Mouse (Mus musculus): ENCODE data around the gene Cd200r3.

Cd200r3 gene

DNA sequence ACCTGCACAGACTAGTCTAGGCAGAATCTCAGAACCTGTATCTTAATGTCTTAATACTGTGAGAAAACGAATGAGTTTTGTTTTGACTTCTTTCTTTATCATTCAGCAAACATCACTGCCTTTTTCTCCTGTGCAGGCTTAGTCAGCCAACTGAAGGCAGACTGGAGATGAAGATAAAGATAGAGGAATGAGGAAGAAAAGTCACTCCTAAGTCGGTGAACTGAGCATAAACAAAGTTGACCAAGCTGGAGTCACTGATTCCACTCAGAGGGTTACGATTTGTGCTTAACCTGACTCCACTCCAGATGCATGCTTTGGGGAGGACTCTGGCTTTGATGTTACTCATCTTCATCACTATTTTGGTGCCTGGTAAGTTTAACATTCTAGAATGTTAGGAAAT, at the start of gene Cd200r3:
Gene Cd200r3 (plus strand): TSS at position 211 of the 400 bp plus-strand sequence.
- DNase-seq = no peak

GRCm38 (mm10) chr16:44932016-44932415, 11.5 kb upstream of the Cd200r3 start:
- DNase-seq = no peak

GRCm38 (mm10) chr16:44951360-44952114, 8.1 kb downstream of the Cd200r3 start:
- DNase-seq = no peak

GRCm38 (mm10) chr16:44962296-44962695, 18.8 kb downstream of the Cd200r3 start:
- DNase-seq = no peak

- peak; percentile 44 for DNase-seq
These were observed 19.3 kb downstream of the Cd200r3 start for GRCm38 (mm10) chr16:44962777-44963176.

DNA sequence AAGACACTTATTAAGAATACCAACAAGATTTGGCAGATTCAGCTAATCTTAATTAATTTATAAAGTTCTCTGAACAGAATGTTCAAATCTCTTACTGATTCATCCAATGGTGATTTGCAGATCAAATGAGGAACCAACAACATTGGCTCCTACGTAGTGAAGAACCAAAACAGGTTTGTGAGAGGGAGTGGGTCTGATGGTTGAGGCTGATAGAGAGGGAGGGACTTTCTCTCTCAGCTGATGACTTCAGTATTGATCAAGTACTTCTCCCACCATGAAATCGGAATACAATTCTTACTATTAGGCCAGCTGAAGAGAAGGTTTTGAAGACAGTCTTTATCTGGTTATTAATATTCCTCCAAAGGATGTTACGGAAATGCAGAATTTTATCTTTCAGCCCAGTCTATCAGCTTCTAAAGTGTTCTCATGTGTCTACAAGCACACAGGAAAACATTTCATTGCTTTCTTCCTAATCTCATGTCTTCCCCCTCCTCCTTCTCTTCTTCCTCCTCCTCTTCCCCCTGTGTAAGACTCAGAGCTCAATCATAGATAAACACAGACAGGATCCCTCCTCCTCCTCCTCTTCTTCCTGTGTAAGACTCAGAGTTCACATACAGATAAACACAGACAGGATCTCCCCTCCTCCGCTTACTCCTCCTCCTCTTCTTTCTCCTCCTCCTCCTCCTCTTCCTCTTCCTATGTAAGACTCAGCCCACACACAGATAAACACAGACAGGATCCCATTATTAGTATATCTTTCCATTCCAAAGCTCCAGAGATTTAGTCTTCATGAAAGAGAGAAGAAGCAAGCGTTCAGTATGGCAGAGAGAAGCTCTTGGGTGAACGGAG, 21.3 kb downstream of the Cd200r3 start:
- no peak for DNase-seq

DNA sequence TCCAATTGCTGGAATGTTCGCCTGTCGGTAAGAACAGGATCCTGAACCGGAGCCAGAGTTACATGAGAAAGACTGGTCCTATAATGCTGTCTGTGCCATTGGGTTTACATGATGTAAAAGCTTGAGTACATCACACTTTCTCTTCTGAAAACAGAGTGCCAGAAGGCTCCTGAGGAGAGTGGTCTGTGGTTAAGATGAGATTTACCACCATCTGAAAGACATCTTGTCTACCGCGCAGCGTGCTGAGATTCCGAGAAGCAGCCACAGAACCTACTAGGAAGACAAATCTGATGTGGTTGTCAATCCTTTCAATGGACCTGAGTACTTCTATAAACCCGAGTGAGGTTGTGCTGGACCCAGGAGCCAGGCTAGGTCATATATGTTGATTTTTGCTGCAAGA, 21.9 kb downstream of the Cd200r3 start:
- DNase-seq = no peak

DNA sequence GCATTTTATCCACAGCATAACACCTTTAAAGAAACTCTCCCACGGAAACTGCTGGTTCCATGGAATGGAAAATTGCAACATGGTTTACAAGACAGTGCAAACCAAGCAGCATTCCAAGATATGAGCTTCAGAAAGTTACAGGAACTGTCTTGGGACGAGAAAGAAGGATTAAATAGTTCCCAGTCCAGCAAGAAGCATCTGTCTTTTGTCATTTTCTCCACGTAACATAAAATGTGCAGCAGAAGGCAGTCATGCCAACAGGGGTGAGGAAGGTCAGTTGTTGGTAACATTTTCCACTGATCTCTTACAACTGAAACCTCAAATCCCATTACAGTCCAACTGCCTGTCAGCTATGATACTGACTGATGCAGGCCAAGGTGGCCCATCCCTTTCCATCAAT, 22.4 kb downstream of the Cd200r3 start:
- DNase-seq = peak; percentile 50

- no peak for DNase-seq
These were observed 23.4 kb downstream of the Cd200r3 start for GRCm38 (mm10) chr16:44966891-44967290.

GRCm38 (mm10) chr16:44968113-44968512, 24.6 kb downstream of the Cd200r3 start:
- no peak for DNase-seq

DNA sequence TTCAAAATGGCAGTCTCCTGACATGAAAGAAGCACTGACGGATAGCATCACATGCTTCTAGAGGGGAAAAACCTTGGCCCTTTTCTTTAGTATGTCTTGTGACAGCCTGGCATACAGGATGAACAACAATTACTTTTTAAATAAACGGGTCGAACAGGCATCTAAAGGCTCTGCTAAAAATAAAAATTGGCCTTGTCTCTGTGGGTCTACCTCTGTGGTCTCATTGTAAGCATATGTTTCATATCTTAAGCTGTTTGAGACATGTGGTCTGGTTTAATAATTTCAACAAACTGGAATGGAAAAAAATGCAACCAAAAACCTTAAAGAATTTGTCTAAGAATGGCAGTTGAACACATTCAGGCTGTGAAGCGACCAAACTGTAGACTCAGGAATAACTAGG, 27.4 kb downstream of the Cd200r3 start:
- no peak for DNase-seq

DNA sequence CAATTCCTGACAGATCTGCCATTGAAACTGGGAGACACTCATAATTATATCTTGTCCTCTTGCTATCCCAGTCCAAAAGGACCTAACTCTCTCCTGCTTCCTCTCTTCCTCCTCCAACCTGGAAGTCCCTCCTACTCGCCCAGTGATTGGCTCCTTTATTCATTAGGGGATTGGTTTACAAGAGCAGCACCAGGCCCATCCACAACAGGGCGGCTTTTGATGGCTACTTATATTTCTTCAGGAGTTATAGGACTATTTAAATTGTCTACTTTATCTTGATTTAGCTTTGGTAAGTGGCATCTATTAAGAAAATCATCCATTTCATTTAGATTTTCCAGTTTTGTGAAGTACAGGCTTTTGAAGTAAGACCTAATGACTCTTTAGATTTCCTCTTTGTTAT, 30.6 kb downstream of the Cd200r3 start:
- no peak for DNase-seq

DNA sequence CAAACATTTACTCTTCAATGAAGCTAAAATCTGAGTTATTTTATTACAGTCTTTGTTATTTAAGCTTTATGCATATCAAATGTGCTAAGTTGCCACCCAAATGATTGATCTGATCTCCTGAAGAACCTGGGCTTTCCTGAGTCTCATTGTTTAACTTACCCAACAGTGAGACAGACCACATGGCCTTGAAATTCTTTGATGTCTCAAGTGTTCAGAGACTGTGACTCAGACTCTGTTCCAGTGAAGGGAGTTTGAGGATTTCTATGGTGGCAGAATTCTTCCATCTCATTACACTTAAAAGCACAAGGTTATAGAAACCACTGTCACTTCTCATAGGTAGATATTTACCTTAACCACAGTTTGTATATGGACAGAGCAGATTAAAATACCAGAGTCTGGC, 32.6 kb downstream of the Cd200r3 start:
- no peak for DNase-seq

- no peak for DNase-seq
These were observed 33.6 kb downstream of the Cd200r3 start for GRCm38 (mm10) chr16:44976892-44977633.

GRCm38 (mm10) chr16:44978193-44978592, 34.7 kb downstream of the Cd200r3 start:
- no peak for DNase-seq

DNA sequence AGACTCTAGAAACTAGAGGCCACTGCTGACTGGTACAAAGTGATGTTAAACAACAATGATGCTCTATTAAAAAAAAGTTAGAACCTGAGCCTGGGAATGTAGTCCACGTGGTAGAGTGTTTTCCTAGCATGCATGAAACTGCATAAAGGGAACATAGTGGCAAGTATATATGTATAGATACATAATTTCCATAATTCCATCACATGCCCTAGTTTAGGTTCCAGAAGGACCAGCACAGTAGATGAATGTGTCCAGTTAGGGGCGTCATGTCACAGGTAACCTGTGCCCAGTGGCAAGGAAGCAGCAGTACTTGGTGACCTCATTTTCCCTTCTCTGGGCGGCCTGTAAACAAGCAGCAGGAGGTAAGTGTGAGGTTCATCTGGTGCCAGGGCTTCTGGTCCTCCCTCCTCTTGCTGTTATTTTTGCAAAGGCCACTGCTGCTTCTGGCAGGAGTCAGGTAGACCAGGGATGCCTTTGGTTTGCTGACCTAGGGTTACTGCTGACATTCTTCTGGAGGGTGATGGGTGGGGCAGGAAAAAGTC, 35.9 kb downstream of the Cd200r3 start:
- DNase-seq = no peak

DNA sequence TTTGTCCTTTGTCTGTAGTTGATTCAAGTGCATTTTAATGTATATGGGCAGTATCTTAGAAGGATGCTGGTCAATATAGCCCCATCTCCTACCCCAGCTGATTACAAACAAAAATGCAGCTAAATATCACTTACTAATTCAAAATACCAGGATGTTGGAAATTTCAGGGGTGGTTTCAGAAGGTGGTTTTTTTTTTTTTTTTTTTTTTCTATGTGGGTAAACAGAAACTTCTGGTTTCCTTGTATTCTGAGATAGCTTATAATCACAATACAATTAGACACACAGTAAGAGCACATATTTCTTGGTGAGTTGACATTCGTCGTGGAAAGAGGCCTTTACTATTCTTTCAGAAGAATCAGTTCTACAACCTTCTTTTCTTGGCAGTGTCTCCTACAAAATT, 39.5 kb downstream of the Cd200r3 start:
- no peak for DNase-seq

DNA sequence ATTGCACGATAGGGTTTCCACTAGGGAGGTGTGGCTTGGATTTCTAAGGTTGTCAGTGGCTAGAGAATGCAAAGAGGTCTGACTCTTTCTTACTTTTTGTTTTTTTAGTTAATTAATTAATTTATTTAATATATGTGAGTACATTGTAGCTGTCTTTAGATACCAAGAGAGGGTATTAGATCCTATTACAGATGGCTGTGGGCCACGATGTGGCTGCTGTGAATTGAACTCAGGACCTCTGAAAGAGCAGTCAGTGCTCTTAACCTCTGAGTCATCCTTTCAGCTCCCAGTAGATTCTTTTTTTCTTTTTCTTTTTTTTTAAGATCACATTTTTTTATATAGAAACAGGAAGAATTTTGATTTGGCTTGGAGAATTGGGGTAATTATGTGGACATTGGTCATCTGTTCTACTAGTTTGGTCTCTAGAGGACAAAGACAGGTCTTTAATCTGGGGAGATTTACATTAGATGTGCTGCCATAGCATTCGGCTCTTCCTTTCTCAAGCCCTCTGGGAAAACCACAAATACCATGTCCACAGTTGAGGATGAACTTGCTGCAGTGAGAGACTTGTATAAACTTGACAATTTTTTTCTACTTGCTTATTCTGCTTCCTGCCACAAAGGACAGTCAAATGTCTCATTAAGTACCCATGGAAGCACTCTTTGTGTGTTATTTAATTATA, 40.0 kb downstream of the Cd200r3 start:
- DNase-seq = no peak

- DNase-seq = no peak
These were observed 40.6 kb downstream of the Cd200r3 start for GRCm38 (mm10) chr16:44984111-44984510.

DNA sequence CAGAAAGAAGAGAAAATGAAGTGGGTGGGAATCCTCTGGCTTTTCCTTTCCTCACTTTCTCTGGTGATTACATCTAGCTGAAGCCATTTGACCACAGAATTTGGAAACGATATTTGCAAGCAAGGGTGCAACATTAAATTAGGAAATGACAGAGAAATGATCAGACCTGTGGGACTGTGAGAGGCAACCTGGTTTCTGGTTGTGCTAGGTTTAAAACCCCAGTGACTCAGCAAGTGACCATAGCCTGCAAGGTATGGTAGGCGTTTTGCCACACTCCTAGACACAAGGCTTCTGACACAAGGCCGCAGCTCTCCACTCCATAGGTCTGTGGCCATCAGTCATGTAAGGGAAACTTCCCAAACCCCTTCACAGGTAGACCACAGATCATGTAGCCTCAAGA, 41.4 kb downstream of the Cd200r3 start:
- DNase-seq = peak; percentile 37

GRCm38 (mm10) chr16:44986029-44986428, 42.6 kb downstream of the Cd200r3 start:
- DNase-seq = no peak

DNA sequence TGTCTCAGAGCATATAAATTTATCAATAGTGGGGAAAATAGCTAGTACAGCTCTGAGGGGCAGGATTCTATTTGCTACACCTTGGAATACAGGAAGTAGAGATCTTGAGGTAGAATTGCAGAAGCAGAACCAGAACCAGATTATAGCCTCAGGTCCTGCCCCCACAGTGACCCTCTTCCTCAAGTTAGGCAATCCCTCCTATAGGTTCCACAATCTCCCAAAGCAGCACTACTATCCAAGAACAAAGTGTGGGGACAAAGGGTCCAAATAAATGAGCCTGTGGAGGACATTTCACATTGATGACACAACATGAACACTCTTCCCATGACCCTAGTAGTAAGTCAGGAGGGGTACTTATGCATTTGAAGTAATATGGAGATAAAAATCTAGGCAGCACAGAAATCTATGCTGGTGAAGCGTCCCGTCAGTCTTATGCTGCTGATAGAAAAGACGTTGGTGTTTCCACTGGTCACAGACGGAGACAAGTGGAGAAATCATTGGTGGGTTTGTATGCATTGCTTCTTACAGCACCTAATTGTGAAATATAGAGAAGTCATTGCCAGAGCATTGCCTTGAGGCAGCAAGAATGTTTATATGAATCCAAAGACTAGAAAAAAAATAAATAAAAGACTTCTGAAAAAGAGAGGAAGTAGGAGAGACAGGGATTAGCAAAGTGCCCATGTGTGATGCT, 45.3 kb downstream of the Cd200r3 start:
- peak; percentile 46 for DNase-seq
